Mouse (Mus musculus) kidney, adult 8-10 months (tissue): Measurements from ENCODE around the gene Plet1.

ENCODE experiments used
- DNase-seq, 2 experiments: peaks; one replicate each; pipeline ENCODE4 v3.0.0; 2022

Plet1 gene

DNA sequence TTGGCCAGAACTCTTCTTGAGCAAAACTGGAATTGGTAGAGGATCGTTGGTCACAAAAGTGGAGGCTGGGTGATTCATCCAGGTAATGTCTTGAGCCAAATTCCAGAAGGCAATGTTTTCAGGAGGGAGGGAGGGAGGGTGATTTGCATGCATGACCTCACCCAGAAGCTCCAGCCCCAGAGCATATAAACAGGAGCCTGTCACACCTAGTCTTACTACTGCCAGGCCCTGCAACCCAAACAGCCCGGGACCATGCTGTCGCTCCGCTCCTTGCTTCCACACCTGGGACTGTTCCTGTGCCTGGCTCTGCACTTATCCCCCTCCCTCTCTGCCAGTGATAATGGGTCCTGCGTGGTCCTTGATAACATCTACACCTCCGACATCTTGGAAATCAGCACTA is at the start of gene Plet1:
Plet1 (plus strand) TSS at position 215 of the 400 bp plus-strand sequence.
- DNase-seq = peak in 1 of 2 experiments; percentile 23

DNA sequence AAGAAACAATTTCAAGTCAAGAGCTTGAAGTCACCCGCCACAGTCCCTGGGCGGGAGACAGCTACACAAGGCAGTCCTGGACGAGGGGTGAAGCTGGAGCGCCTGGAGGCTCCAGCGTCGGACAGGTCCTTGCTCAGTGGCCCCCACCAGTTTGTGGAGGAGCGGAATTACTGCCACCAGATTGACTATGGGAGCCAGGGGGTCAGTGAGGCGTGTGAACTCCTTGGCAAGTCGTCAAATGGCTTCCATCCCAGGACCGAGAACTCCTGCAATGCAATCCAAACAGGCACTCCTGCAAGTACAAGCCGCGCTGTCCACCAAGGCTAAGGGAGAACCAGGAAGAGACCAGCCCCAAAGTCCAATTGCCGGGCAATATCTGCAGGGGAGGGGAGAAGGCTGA is 45.3 kb upstream of the Plet1 start:
- DNase-seq = peak; percentile 88 to 89

DNA sequence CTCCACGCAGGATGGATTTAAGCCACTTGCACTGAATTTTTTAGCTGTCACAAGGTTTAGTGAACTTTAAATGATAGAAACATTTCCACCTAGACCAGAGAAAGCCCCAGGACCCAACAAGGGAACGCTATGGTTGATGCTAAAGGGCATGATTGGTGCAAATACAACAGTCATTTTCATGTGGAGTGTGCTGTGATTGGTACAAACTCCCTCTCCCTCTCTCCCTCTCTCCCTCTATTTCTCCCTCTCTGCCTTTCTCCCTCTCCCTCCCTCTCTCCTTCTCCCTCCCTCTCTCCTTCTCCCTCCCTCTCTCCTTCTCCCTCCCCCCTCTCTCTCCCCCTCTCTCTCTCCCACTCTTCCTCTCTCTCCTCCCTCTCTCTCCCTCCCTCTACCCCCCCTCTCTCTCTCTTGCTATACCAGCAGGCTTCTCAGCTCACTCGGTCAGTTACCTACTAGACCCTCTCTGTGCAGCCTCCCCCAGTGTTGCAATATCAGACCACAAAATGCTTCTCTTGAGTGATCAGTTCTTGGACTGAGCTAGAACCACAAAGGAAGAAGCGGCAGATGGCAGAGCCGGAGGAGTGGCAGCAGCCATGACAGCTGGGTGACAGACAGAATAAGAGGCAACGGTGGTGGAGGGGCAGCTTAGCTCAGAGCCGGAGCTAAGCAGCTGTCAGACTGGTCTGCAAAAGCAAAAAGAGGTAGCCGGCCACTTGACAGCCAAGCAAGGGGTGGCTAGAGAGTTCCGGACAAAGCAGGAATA is 42.7 kb upstream of the Plet1 start:
- DNase-seq = no peak

DNA sequence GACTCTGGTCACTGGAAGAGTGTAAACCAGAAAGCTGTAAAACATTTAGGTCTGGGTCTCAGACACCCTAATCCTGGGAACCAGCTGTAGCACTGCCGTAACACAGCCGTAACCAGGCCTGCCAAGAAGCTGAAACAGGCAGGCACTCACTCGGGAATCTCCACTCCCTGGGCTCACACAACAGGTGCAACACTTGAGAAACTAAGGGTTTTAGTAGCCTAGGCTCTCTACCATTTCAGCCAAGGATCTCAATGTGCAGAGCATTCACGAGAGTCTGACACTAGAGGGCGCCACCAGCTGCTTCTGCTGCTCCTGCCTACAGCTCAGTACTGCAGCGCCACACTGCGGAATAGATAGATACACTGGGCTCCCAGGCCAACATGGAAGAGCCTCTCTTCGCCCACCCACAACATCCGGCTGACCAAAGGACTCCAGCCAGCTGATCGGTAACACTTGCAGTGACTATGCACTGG is 42.0 kb upstream of the Plet1 start:
- peak; percentile 78 to 87 for DNase-seq

DNA sequence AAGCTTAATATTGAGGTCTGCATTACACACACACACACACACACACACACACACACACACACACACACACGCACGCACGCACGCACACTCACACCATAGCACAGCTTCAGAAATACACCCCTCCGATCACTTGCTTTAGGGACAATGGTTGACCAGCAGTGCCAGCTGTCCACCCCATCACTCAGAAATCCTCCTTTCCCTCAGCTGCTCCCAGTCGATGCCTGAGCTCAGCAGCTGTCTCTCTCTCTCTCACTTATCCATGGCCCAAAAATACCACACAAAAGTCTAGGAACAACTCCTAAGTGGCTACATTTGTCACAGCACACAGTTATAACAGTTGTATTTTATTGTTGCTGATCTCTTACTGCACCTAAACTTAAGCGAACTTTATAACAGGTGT is 36.7 kb upstream of the Plet1 start:
- DNase-seq = no peak

DNA sequence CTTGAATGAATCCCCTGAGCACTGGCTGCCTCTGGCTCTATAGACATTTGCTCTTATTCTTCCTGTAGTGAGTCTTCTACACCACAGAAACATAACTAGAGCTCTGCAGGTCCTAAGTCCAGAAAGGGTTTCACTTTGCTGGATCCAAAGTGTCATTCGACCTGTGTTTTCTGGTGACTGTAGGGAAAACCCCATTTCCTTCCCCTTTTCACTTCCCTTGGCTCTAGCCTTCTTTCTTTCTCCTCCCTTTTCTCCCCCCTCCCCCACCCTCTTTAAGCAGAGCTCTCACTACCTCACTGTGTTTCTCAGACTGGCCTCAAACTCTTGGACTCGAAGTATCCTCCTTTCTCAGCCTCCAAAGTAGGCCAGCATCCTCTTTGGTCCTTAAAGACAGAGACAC is 34.8 kb upstream of the Plet1 start:
- DNase-seq = no peak

DNA sequence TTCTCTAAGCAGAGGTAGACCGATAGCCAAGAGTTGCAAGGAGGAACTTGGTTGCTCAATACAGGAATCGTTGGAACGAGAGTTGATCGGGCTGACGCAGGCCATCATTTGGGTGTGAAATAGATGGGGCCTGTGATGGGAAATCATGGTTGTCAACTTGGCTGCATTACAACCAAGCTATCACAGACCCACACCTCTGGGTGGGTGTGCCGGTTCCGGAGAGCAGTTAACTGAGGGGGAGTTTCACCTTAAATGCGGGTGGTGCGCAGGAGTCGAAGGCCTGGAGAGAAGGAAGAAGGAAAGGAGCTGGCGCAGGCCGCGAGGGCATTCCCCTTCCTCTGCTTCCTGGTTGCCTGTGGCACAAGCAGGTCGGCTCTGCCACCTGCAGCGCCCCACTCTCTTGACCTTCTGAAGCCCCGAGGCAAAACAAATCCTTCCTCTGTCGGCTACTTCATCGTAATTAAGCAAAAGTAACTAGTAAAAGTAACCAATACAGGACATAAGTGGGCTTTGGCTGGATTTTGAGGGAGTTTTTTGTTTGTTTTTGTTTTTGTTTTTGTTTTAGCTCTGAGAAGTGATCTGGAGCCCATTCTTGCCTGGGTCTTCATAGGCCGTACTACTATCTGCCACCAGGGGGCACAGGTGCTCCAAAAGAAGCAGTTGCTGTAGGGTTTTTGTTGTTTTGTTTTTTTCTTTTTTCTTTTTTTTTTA is 31.7 kb upstream of the Plet1 start:
- DNase-seq = peak; percentile 65 to 84

DNA sequence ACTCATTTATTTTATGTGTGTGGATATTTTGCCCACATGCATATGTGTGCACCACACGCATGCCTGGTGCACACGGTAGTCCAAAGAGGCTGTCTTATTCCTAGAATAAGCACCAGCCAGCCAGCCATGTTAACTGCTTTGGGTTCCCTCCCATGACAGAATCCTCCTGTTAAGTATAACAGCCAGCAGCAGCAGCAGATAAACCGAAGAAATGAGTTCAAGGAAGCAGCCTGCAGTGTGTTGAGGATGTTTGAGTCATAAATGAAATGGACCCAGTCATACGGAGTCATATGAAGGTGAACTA is 31.2 kb upstream of the Plet1 start:
- DNase-seq = no peak

DNA sequence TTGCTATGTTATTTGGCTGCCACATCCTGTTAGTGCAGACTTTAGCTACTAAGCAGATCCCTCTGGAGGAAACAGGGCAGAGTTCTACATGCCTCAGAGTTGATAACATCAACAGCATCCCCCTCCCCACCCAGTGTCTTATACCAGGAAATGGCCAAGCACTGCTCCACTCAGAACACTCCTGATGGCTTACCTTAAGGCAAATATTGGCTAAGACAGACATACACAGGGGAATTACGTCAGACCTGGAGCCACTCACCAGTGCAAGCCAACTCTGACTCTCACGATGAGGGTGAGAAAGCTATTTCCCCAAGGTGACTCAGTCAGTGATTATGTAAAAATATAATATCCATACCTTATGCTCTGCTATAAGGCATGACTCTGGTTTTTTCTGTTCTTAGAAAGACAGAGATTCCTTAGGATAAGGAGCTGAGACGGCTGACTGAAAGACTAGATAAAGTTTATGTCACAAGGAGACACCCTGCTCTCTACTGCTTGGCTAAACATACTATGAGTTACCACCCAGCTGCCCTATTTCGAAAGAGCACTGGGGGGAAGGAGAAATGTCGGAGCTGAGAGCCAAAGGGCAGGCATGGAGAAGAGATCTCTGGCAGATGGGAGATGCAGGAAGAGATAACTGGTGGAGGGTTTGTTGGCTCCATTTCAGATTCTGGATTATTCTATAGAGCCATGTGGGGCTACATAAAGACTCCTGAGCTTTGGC is 23.8 kb upstream of the Plet1 start:
- no peak for DNase-seq

DNA sequence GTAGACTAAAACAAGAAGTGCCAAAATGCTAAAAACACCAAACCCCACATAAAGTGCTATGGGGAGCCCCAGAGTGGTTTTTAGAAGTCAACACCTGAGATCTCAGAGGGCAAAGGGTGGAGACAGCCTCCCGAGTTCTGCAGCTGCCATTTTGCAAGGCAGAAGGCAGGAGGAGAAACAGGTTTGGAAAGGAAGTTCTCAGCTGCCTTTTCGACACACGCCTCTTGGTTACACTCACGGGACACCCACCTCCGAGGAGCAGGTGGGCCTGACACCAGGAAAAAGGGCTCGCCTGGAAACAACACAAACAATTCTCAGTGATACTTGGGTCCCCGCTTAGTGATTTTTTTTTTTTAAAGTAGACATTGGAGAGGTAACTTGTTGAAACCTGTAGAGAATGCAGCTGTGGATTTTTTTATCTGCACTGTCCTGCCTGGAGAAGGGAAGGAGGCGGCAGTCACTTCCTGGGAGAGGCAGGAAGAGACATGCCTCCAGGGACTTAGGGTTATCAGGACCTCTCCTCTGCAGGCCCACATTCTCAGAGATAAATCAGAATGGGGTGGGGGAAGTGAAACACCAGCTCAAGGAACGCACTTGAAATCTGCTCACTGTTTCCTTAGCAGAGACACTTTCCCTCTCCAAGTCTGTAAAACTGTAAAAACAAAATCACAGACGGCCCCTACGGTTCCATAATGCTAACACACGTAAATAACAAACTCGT is 23.0 kb upstream of the Plet1 start:
- DNase-seq = no peak

DNA sequence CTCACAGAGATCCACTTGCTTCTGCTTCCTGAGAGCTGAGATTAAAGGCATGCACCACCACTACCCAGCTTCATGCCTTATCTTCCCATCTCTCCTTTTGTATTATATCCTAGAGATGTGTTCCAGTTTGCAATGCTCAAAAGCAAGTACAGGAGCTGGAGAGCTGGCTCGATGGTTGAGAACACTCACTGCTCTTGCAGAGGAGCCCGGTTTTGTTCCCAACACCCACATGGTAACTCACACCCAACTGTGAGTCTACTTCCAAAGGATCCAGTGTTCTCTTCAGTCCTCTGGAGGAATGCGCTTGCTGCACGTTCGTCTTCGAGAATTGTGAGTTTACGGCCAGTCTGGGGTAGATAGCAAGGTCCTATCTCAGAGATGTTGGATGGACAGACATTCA is 19.0 kb upstream of the Plet1 start:
- no peak for DNase-seq

DNA sequence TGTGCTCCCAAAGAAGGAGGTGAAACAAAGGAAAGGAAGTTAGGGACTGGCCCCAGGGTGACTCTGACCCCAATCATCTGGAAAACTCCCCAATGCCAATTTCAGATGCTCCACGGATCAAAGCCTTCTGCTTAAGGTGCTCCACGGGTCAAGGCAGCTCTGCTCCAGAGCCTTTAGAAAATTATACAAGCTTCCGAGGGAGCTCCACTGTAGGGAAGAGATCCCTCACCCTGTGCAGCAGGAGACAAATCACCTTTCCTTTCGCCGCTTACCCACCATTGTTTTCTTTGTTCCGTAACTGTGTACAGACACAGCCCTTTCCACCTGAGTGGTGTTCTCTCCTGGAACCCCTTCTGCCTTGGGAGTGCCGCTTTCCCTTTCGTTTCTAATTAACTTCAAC is 18.6 kb upstream of the Plet1 start:
- no peak for DNase-seq

DNA sequence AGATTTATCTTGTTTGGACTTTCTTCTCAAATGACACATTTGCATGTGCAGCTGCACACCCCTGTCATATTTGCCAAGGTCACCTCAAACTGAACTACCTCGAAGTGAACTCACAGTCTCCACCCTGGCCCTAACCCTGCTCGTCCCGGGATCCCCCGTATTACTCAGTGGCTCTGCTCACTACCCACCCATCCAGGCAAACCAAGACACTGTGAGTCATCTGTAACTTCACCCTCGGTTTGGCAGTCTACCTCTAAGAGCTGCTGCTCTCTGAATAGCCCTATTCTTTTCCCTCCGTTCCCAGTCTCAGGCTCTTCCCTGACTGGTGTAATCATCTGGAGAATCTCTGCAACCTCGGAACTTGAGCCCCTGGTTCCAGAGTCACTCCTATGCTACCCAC is 17.7 kb upstream of the Plet1 start:
- DNase-seq = no peak

DNA sequence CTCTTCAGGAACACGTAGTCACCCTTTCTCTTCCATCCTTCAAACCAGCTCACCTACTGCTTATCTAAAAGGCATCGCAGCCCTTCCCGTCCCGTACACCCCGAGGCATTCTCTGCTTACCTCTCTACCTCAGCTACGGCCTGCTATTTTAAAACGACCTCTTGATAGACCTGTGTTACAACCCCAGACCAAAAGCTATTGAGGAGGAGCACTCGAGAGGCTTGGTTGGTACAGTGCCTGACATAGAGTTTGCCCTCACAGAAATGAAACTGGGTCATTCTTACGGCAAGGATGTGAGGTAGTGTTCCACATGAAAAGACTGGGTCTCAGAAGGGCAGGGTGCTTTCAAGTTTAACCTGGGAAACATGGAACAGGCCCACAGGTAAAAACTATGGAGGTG is 17.1 kb upstream of the Plet1 start:
- no peak for DNase-seq

DNA sequence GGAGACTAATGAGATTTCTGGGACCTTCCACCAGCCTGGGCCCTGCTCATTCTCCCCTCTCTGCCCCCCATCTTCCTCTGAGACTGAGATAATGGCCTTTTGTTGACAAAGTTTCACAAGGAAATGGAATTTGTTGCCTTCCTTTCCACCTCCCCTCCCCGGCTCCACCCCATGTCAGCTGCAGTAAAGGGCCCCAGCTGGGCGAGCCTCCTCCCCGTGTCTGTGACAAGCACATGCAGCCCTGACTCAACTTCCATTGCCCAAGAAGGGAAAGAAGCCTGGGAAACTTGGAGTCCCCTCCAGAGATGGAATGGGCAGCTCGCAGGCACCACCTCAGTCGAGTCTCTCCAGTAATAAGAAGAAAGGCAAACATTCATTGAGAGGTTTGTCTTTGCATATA is 15.5 kb upstream of the Plet1 start:
- no peak for DNase-seq

DNA sequence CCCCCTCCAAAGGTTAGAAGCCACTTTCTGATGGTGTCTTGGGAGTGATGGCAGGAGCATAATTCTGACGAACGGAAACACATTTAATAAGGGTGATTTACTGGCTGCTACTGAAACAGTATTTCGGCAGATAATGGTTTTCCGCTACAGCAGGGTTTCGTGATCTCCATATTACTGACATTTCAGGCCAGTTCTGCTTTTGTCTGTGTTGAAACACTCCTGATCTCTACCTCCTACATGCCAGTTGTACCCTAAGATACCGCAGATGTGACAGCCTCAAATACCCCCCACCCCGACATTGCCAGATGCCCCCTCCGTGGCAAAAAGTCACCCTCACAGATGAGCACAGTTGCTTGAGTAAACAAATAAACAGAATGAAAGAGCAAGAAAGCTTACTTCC is 14.8 kb upstream of the Plet1 start:
- DNase-seq = no peak

DNA sequence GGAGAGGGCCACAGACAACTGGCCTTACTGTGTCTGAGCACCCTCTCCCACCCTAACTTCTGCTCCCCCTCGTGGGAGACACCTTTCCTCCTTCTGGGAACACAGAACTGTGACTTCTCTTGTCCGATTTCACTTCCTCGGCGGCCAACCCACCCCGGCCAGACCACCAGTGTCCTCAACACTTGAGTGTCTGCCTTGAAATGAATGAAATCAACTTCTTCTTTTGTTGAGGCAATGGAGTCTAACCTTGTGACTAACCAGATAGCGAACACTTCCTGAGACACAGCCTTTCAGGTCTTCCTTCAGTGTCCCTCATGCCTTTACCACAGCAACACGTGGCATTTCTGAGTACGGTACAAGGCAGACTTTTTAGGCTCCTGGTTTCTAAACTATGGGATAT is 11.6 kb upstream of the Plet1 start:
- no peak for DNase-seq

DNA sequence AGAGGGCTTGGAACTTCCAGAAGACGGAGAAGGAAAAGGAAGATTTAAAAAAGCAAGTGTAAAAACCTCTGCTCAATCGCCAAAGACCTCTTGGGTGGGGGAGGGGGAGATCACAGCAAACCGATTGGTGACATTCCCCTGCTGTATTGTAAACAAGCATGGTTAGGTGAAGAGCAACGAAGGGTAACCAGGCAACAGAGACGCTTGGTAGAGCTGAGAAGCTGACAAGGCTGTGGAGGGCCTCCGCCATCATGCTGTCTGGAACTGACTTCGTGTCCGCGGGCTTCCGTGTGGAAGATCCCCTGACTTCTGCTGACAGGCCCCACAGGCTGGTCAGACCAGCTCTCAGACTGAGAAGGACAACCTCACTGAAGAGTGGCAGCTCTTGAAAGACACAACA is 8.8 kb upstream of the Plet1 start:
- DNase-seq = no peak

DNA sequence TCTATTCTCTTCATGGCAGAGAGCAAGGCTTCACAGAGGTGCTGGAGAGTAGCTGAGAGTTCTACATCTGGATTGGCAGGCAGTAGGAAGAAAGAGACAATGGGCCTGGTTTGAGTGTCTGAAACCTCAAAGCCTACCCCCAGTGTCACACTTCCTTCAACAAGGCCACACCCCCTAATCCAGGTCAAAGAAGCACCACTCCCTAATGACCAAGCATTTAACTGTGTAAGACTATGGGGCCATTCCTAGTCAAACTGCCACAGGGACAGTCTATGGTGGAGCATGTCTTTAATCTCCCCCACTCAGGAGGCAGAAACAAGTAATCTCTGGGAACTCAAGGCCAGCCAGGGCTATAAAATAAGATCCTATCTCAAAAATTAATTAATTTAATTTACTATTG is 3.5 kb upstream of the Plet1 start:
- no peak for DNase-seq

DNA sequence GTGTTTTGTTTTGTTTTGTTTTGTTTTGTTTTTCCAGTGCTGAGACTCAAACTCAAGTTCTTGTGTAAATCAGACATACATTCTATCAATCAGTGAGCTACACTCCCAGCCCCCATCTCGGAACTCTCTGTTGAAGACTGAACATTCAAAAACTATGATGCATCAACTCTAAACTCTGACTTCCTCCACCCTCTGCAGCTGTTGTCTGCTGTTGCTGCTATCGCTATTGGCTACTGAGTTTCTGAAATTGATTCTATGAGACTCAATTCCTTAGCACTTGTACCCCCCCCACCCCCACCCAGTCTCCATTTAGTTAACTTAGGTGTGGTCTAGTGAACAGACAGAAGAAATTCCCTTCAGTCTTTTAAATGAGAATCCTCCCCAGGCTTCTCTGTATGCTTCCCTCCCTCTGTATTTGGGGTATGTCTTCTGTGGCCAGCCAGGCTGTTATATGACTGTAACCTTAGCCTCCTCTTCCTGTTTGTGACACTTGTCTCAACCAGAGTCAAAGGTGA is 2.7 kb upstream of the Plet1 start:
- no peak for DNase-seq

DNA sequence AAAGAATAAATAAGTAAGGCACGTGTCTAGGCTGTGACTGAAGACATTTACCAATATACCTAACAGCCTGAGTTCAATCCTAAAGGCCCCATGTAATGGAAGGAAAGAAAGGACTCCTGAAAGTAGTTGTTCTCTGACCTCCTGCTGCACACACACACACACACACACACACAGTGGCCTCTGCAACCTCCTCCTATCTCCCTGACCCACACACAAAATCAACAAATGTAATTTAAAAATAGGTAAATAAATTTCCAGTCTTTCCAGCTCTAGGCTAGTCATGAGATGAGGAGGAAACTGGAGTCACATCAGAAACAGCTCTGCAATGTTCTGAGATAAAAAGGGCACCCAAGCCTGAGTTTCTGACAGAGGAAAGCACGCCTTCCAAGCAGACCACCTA is 548 bp upstream of the Plet1 start:
- DNase-seq = no peak

DNA sequence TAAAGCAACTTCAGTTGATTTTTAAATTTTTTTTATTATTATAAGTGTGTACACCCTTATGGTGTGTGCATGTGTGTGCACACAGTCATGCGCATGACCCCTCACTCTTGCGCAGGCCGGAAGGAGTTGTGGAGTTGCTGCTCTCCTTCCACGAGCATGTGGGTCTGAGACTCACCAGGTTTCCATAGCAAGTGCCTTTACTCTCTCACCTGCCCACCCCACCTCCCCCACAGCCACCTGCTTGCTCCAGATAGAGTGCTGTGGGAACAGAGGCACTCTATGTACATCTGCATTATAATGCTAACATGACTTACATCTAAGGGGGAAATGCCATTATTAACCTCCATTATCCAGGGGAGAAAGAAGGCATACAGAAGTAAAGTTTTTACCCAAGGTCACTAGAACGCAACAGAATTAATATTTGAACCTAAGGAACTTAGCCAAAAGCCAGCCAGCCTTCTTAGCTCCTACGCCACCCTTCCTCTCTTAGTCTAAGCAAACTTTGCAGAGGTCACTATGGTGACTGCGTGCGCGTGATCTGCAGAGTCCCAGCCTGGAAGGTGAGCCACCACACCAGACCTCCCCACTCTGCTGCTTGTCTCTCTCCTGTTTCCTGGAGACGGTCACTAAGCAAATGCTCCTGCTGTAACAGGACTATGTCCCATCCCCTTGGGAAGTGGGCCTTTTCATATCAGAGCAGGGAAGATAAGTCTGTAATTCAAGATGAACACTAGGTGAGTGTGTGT is 1.3 kb downstream of the Plet1 start:
- DNase-seq = peak in 1 of 2 experiments; percentile 11

DNA sequence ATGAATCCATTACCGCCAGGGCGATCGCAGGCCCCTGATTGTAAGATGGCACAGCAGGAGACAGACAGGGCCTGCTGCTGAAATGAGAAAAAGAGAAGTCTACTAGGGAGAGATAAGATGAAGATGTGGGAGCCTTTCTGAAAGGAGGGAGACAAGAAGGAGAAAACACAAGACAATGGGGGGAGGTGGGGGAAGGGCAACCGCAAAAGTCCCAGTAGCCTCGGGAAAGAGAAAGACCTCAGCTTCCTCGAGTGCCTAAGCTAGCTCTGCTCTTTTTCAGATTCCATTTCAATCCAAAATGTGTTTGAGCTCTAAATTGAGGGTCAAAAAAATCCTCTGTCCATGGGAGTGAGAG is 1.8 kb downstream of the Plet1 start:
- no peak for DNase-seq
